Mouse (Mus musculus) heart, embryonic 14.5 days (tissue): ENCODE data around the gene Abca6. TPM values are rescaled to one million over a fixed set of nuclear protein-coding genes. Genes with fewer than 3 reads are reported as not detected.
A peak's percentile ranks its signal among the peaks of the same experiment; 100 is the strongest.

Experiments used
- ATAC-seq: fragments of 200-750 bp; cut with Nextera tagmentation; 2 replicates; pipeline ENCODE4 v1.8.0; 2017; ENCODE audit warnings: low read depth, moderate TSS enrichment; ENCODE audit not compliant: insufficient number of reproducible peaks, insufficient read depth, low FRiP score
- H3K27ac ChIP-seq, 2 experiments: fragments of 200-500 bp in 1 of 2; fragments of 300-500 bp in 1 of 2; sonication (generic) in 1 of 2; replicated peaks in 1 of 2; 2 replicates each; pipeline ENCODE4 v1.5.1; 2012 to 2014; ENCODE audit warnings: low read depth in 2 of 2, low read length in 2 of 2, control low read depth in 1 of 2, mild to moderate bottlenecking in 1 of 2, mixed read lengths in 1 of 2; ENCODE audit not compliant: control insufficient read depth in 1 of 2, insufficient read depth in 1 of 2
- H3K27me3 ChIP-seq: fragments of 300-500 bp; sonication (generic); 2 replicates; pipeline ENCODE4 v1.6.1; 2014; ENCODE audit warnings: mild to moderate bottlenecking, low read length, control low read depth; ENCODE audit not compliant: control insufficient read depth, insufficient read depth
- H3K36me3 ChIP-seq: fragments of 300-500 bp; sonication (generic); 2 replicates; pipeline ENCODE4 v1.6.1; 2014; ENCODE audit warnings: mild to moderate bottlenecking, control low read depth, low read length, mixed read lengths; ENCODE audit not compliant: control insufficient read depth, insufficient read depth
- H3K4me1 ChIP-seq, 2 experiments: fragments of 200-500 bp in 1 of 2; fragments of 300-500 bp in 1 of 2; sonication (generic) in 1 of 2; 2 replicates each; pipeline ENCODE4 v1.6.1; 2012 to 2014; ENCODE audit warnings: low read length in 2 of 2, control low read depth in 1 of 2, mixed read lengths in 1 of 2; ENCODE audit not compliant: control insufficient read depth in 2 of 2, insufficient read depth in 2 of 2
- H3K4me2 ChIP-seq: fragments of 300-500 bp; sonication (generic); 2 replicates; pipeline ENCODE4 v1.6.1; 2014; ENCODE audit warnings: mild to moderate bottlenecking, low read length
- H3K4me3 ChIP-seq, 2 experiments: fragments of 200-500 bp in 1 of 2; fragments of 300-500 bp in 1 of 2; sonication (generic) in 1 of 2; 2 replicates each; pipeline ENCODE4 v1.5.1; 2012 to 2014; ENCODE audit warnings: low read length in 2 of 2, mild to moderate bottlenecking in 2 of 2, control low read depth in 1 of 2, low read depth in 1 of 2, moderate library complexity in 1 of 2; ENCODE audit not compliant: control insufficient read depth in 1 of 2, insufficient read depth in 1 of 2
- H3K9ac ChIP-seq: fragments of 300-500 bp; sonication (generic); 2 replicates; pipeline ENCODE4 v1.6.1; 2014; ENCODE audit warnings: mild to moderate bottlenecking, low read length
- H3K9me3 ChIP-seq: fragments of 300-500 bp; sonication (generic); 2 replicates; pipeline ENCODE4 v1.6.1; 2016; ENCODE audit warnings: low read length, control low read depth; ENCODE audit not compliant: control insufficient read depth
- WGBS: fragments of 180-500 bp; shearing (Covaris S2); extraction: QIAGEN DNeasy Blood & Tissue Kit; methylation state at CpG from one replicate; pipeline ENCODE4 v1.1.7; 2014; 5-methylcytosine and 5-hydroxymethylcytosine counted together
- polyA plus RNA-seq: library from polyadenylated mRNA; unstranded; fragments of >200 nt; fragmentation: Nextera tagmentation; extraction: Ambion mirVana; gene quantifications from 2 replicates; pipeline ENCODE4 v1.2.1, GENCODE M21; 2014

The Abca6 gene
- polyA plus RNA-seq, 1 experiment from 2014 or later = 1.3 TPM

GRCm38 (mm10) chr11:110196561-110197306, 54.8 kb downstream of the Abca6 start:
- H3K27me3 ChIP-seq = no peaks in the 10 kb centered on the region
- 76% methylated on average over 8 of the region's 8 CpGs for WGBS
- no peaks in the 10 kb centered on the region for H3K9me3 ChIP-seq
- no peak overlapping the region for H3K4me2 ChIP-seq
- no peaks in the 10 kb centered on the region for H3K36me3 ChIP-seq
- H3K27ac ChIP-seq = no peak overlapping the region
- H3K4me3 ChIP-seq = no peak overlapping the region
- H3K9ac ChIP-seq = no peak overlapping the region
- H3K4me1 ChIP-seq = no peaks in the 10 kb centered on the region
- no peak for ATAC-seq

- 64% methylated on average over 4 of the region's 4 CpGs for WGBS
- no peak overlapping the region for H3K9ac ChIP-seq
- H3K4me1 ChIP-seq = no peaks in the 10 kb centered on the region
- no peak overlapping the region for H3K4me3 ChIP-seq
- H3K4me2 ChIP-seq = no peak overlapping the region
- no peak for ATAC-seq
- H3K27ac ChIP-seq = no peak overlapping the region
- no peaks in the 10 kb centered on the region for H3K36me3 ChIP-seq
- no peaks in the 10 kb centered on the region for H3K27me3 ChIP-seq
- no peaks in the 10 kb centered on the region for H3K9me3 ChIP-seq
These were observed 56.3 kb downstream of the Abca6 start for GRCm38 (mm10) chr11:110195310-110195709.

GRCm38 (mm10) chr11:110171212-110171611, 80.4 kb downstream of the Abca6 start:
- ATAC-seq = no peak
- no peaks in the 10 kb centered on the region; a peak in 1 of 4 replicates for H3K4me1 ChIP-seq
- WGBS = 92% methylated on average over 3 of the region's 3 CpGs

GRCm38 (mm10) chr11:110167459-110168251, 83.9 kb downstream of the Abca6 start, which contains the start of gene Abca9:
Gene Abca9 (minus strand): TSS chr11:110168196.
- Histone ChIP-seq H3K4me3 (peak within 1 kb of the TSS; percentile 10 to 26; a peak in 2 of 4 replicates), H3K9ac (peak within 1 kb of the TSS; percentile 35), H3K27me3 (no peaks in the 10 kb centered on the region), H3K4me2 (peak within 1 kb of the TSS; percentile 46), H3K4me1 (no peaks in the 10 kb centered on the region; a peak in 1 of 4 replicates), H3K9me3 (no peaks in the 10 kb centered on the region), H3K27ac (peak within 1 kb of the TSS; percentile 66 to 73), H3K36me3 (no peaks in the 10 kb centered on the region)
- WGBS = 26% methylated on average over 12 of the region's 12 CpGs
- no peak for ATAC-seq

More at GRCm38 (mm10) chr11:110171212-110171611, 80.4 kb downstream of the Abca6 start:
- no peak overlapping the region for H3K4me3 ChIP-seq
- H3K9me3 ChIP-seq = no peaks in the 10 kb centered on the region
- H3K36me3 ChIP-seq = no peaks in the 10 kb centered on the region
- H3K27me3 ChIP-seq = no peaks in the 10 kb centered on the region
- H3K9ac ChIP-seq = no peak overlapping the region
- no peak overlapping the region for H3K4me2 ChIP-seq
- H3K27ac ChIP-seq = no peak overlapping the region

- ATAC-seq = no peak
- WGBS = 59% methylated on average over 3 of the region's 3 CpGs
- no peak overlapping the region for H3K4me3 ChIP-seq
- H3K27ac ChIP-seq = no peak overlapping the region
- no peak overlapping the region for H3K4me2 ChIP-seq
- H3K9me3 ChIP-seq = no peaks in the 10 kb centered on the region
- no peaks in the 10 kb centered on the region for H3K27me3 ChIP-seq
- no peak overlapping the region for H3K9ac ChIP-seq
- H3K36me3 ChIP-seq = no peaks in the 10 kb centered on the region
- H3K4me1 ChIP-seq = no peaks in the 10 kb centered on the region; a peak in 1 of 4 replicates
These were observed 85.8 kb downstream of the Abca6 start for GRCm38 (mm10) chr11:110165822-110166221.

- ATAC-seq = no peak
- H3K4me2 ChIP-seq = no peak overlapping the region
- no peak overlapping the region for H3K27ac ChIP-seq
- H3K9me3 ChIP-seq = no peaks in the 10 kb centered on the region
- no peak overlapping the region for H3K9ac ChIP-seq
- H3K36me3 ChIP-seq = no peaks in the 10 kb centered on the region
- no peak overlapping the region for H3K4me3 ChIP-seq
- no peaks in the 10 kb centered on the region; a peak in 1 of 4 replicates for H3K4me1 ChIP-seq
- no peaks in the 10 kb centered on the region for H3K27me3 ChIP-seq
These were observed 86.2 kb downstream of the Abca6 start for GRCm38 (mm10) chr11:110165409-110165808.

- Histone ChIP-seq H3K9ac (no peak overlapping the region), H3K4me1 (no peaks in the 10 kb centered on the region), H3K9me3 (no peaks in the 10 kb centered on the region), H3K36me3 (no peaks in the 10 kb centered on the region), H3K27me3 (no peaks in the 10 kb centered on the region), H3K4me3 (no peak overlapping the region), H3K27ac (no peak overlapping the region), H3K4me2 (no peak overlapping the region)
- no peak for ATAC-seq
- WGBS = 54% methylated on average over 6 of the region's 6 CpGs
These were observed 94.5 kb downstream of the Abca6 start for GRCm38 (mm10) chr11:110157059-110157458.
